In the genomic region with DNA sequence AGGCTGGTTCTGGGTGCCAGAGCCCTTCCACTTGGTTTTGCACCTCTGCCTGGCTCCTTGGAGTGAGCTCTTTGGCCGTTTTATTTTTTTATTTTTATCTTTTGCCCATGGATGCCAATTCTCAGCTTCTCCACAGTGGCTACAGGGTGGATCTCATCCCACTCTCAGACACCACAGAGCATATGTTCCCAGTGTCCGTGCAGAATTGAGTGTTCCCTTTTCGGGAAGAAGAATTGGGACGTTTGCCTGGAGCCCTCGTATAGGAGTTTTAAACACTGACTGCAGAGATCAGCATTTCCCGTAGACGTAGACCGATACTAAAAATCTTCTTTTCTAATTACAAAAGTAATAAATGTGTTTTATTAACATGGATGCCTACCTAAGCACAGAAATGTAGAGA, we compare ENCODE assay signal across 17 mouse cellular contexts. TPM values are rescaled to one million over a fixed set of nuclear protein-coding genes. Genes with fewer than 3 reads are reported as not detected.
A peak's percentile ranks its signal among the peaks of the same experiment; 100 is the strongest.
DNase-seq lines count a peak whose midpoint lies in the region; TF ChIP-seq lines count a peak whose summit lies in the region.
"Had no signal": no experiment of that assay in that cellular context is flagged by ENCODE, and none has a peak within 500 bp of the region (broad histone marks: within the 10 kb centered on the region; RNA-seq: fewer than 3 reads in every experiment).

No protein-coding gene starts in this region.

- no peak for TF ChIP-seq CTCF in E14TG2a.4 (conservative IDR thresholded peaks at IDR 0.05; ENCODE audit: low read length)

- peak overlapping the region; percentile 41; the same call in 1 of the 2 replicates for H3K4me3 ChIP-seq in E14TG2a.4 (replicated peaks; ENCODE audit: low read length)
- H3K4me3 ChIP-seq: embryonic facial prominence, embryonic 13.5 days; forebrain, embryonic 12.5 days; heart, adult 2 months; heart, embryonic 12.5 days; hindbrain, embryonic 10.5 days had no signal

- no peaks in the 10 kb centered on the region for H3K36me3 ChIP-seq in E14TG2a.4 (ENCODE audit: insufficient read depth, low read length)
- H3K36me3 ChIP-seq: embryonic facial prominence, embryonic 13.5 days; forebrain, embryonic 12.5 days; heart, embryonic 12.5 days; hindbrain, embryonic 10.5 days had no signal

- intact Hi-C loops in left cerebral cortex, postnatal 14 days (cut with DNase I): no loop called here
- intact Hi-C loops in left cerebral cortex, postnatal 10 days (cut with DNase I): no loop called here

- H3K9me3 ChIP-seq in E14TG2a.4 (ENCODE audit: low read length): no peaks in the 10 kb centered on the region
- H3K9me3 ChIP-seq: embryonic facial prominence, embryonic 13.5 days; forebrain, embryonic 12.5 days; heart, embryonic 12.5 days; hindbrain, embryonic 10.5 days had no signal

- peak; percentile 36 to 56 for DNase-seq in frontal cortex, postnatal 36 days (ENCODE audit: low spot score in 2 of 2)
- DNase-seq in frontal cortex, postnatal 25 days (ENCODE audit: low spot score in 2 of 2): no peak
- peak; percentile 26 to 43 for DNase-seq in left cerebral cortex, postnatal 14 days (ENCODE audit: low spot score in 2 of 2)
- no peak for DNase-seq in left cerebral cortex, postnatal 10 days (ENCODE audit: extremely low spot score in 1 of 2, low spot score in 2 of 2)
- DNase-seq in right cerebral cortex, postnatal 25 days: peak; percentile 14
- DNase-seq in spleen, postnatal 10 days (ENCODE audit: low spot score in 2 of 2): no peak
- DNase-seq: adrenal gland, postnatal 14 days; cerebellum, adult 18-20 months; cerebellum, adult 9-11 months; cerebellum, postnatal 36 days; gastrocnemius, postnatal 10 days; heart, adult 2 months had no signal

- peaks cover 24% of the 10 kb centered on the region for H3K4me1 ChIP-seq in E14TG2a.4 (replicated peaks; ENCODE audit: low read depth, low read length)
- H3K4me1 ChIP-seq: forebrain, embryonic 12.5 days had no signal

- no peaks in the 10 kb centered on the region for H3K27me3 ChIP-seq in E14TG2a.4 (ENCODE audit: insufficient read depth, low read length)
- H3K27me3 ChIP-seq: embryonic facial prominence, embryonic 13.5 days; forebrain, embryonic 12.5 days had no signal

RNA-seq across cellular contexts. Expression of a gene that starts 53.1 kb away (rescaled TPM):
- 10 to 100 TPM; 44.8 to 48.8 TPM for total RNA-seq in left cerebral cortex, postnatal 14 days (2021)
- total RNA-seq in left cerebral cortex, postnatal 10 days (2021): 10 to 100 TPM; 52.9 to 53.6 TPM

Comparison
In these comparisons a context has a peak if more than half of its experiments do, and no peak if none do; other contexts are left out.
1. DNase-seq: peak in frontal cortex, postnatal 36 days (2 of 2), left cerebral cortex, postnatal 14 days (2 of 2) and right cerebral cortex, postnatal 25 days (single experiment); none in frontal cortex, postnatal 25 days (0 of 2), left cerebral cortex, postnatal 10 days (0 of 2) and spleen, postnatal 10 days (0 of 2).